Mouse (Mus musculus) gonadal fat pad, adult 2 months (tissue): ENCODE measurements around the gene Hspa12a. TPM values are rescaled to one million over a fixed set of nuclear protein-coding genes. Genes with fewer than 3 reads are reported as not detected.

Experiments
- DNase-seq: peaks from one replicate; pipeline ENCODE4 v3.0.0-alpha.2; 2012; ENCODE audit warnings: low read depth
- polyA plus RNA-seq: library from polyadenylated mRNA; depleted of rRNA; stranded (reverse); fragments of >200 nt; gene quantifications from 2 replicates; pipeline ENCODE4 v1.2.3, GENCODE M21; 2012

Gene Hspa12a
- polyA plus RNA-seq, 1 experiment: 45.6 TPM

- no peak for DNase-seq
Observed at GRCm38 (mm10) chr19:58823301-58823700, 120.2 kb downstream of the Hspa12a start.

GRCm38 (mm10) chr19:58822454-58823200 is 120.8 kb downstream of the Hspa12a start:
- DNase-seq: no peak

GRCm38 (mm10) chr19:58818571-58819415 is 124.7 kb downstream of the Hspa12a start:
- no peak for DNase-seq

- DNase-seq: no peak
Observed at GRCm38 (mm10) chr19:58817398-58817797, 126.1 kb downstream of the Hspa12a start.

GRCm38 (mm10) chr19:58816453-58817041 is 126.9 kb downstream of the Hspa12a start:
- no peak for DNase-seq

GRCm38 (mm10) chr19:58815179-58815922 is 128.1 kb downstream of the Hspa12a start:
- no peak for DNase-seq

- no peak for DNase-seq
Observed at GRCm38 (mm10) chr19:58810536-58810935, 132.9 kb downstream of the Hspa12a start.

- no peak for DNase-seq
Observed at GRCm38 (mm10) chr19:58808864-58809263, 134.6 kb downstream of the Hspa12a start.

GRCm38 (mm10) chr19:58806364-58806763 is 137.1 kb downstream of the Hspa12a start:
- no peak for DNase-seq

- no peak for DNase-seq
Observed at GRCm38 (mm10) chr19:58805191-58805779, 138.2 kb downstream of the Hspa12a start.

- no peak for DNase-seq
Observed at GRCm38 (mm10) chr19:58795114-58795669, 148.3 kb downstream of the Hspa12a start.

- no peak for DNase-seq
Observed at GRCm38 (mm10) chr19:58794284-58794683, 149.2 kb downstream of the Hspa12a start, which contains the start of gene 1700019N19Rik. 1700019N19Rik (minus strand) TSS chr19:58794461.

GRCm38 (mm10) chr19:58789194-58789593 is 154.3 kb downstream of the Hspa12a start:
- DNase-seq: no peak

- no peak for DNase-seq
Observed at GRCm38 (mm10) chr19:58783938-58784337, 159.5 kb downstream of the Hspa12a start.

- DNase-seq: no peak
Observed at GRCm38 (mm10) chr19:58781566-58781965, 161.9 kb downstream of the Hspa12a start.

- peak; percentile 75 for DNase-seq
Observed at GRCm38 (mm10) chr19:58776461-58776860, 167.0 kb downstream of the Hspa12a start.

GRCm38 (mm10) chr19:58767329-58767728 is 176.1 kb downstream of the Hspa12a start:
- no peak for DNase-seq

GRCm38 (mm10) chr19:58762848-58763541 is 180.5 kb downstream of the Hspa12a start:
- no peak for DNase-seq

- DNase-seq: no peak
Observed at GRCm38 (mm10) chr19:58762316-58762715, 181.1 kb downstream of the Hspa12a start.

- no peak for DNase-seq
Observed at GRCm38 (mm10) chr19:58759423-58759822, 184.0 kb downstream of the Hspa12a start, which contains the start of gene Pnliprp2. Pnliprp2 (plus strand) TSS chr19:58759719.
